Mouse (Mus musculus): ENCODE measurements around the gene Tmem151a. TPM values are rescaled to one million over a fixed set of nuclear protein-coding genes. Genes with fewer than 3 reads are reported as not detected.

Gene Tmem151a
- polyA plus RNA-seq, 1 experiment, result not detected

DNA sequence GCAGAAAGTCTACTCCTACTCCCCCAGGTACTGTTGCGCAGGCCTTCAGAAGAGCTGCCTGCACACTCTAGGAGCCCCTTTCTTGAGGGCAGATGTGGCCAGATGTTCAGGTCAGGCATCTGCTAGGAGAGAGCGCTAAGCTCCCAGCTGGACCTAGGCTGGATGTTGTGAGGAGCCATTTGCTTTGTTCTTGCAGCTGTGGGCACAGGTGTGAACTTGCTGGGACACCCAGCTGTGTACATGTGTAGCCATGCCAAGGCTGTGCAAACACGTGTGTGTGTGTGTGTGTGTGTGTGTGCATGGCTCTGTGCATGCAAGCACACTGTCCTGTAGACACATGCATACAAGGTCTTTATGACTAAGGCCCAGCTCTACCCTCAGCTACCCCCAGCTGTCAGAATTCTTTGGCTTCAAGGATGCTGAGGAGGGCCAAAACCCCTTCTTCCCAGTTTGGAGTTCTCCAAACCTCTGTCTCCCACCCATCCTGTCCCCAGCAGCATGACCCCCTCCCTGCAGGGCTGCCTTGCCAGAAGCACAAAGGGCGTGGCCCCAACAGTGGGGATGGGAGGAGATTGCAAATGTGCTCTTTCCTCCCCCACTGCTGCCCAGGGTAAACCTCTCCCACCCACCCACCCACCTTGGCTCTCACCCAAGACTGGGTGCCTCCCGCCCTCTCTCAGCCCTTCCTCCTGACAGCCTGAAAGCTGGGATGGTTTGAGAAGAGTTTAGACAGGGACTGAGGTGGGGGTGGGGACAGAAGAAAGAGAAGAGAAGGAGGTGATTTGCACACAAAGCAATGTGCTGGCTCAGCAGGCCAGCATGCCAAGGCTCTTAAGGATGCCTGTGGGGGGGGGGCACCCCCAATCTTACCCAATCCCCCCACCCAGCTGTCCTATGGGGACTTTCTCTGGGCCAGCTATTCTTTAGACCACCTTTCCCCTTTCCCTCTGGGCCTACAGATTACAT, 24.7 kb downstream of the Tmem151a start:
- Histone ChIP-seq H3K9me3 (ENCODE audit: control insufficient read depth, low read length) (no peaks in the 10 kb centered on the region), H3K36me3 (ENCODE audit: control insufficient read depth) (no peaks in the 10 kb centered on the region), H3K4me3 (replicated peaks) (no peak overlapping the region), H3K27me3 (ENCODE audit: control insufficient read depth) (no peaks in the 10 kb centered on the region; the same call in 1 of the 2 replicates), H3K4me1 (ENCODE audit: control insufficient read depth) (peaks cover 58% of the 10 kb centered on the region)
- no peak for TF ChIP-seq TAL1 (IDR thresholded peaks at IDR 0.05; ENCODE audit: low read length)
- TF ChIP-seq GATA1 (IDR thresholded peaks at IDR 0.05; ENCODE audit: low read length), result no peak

DNA sequence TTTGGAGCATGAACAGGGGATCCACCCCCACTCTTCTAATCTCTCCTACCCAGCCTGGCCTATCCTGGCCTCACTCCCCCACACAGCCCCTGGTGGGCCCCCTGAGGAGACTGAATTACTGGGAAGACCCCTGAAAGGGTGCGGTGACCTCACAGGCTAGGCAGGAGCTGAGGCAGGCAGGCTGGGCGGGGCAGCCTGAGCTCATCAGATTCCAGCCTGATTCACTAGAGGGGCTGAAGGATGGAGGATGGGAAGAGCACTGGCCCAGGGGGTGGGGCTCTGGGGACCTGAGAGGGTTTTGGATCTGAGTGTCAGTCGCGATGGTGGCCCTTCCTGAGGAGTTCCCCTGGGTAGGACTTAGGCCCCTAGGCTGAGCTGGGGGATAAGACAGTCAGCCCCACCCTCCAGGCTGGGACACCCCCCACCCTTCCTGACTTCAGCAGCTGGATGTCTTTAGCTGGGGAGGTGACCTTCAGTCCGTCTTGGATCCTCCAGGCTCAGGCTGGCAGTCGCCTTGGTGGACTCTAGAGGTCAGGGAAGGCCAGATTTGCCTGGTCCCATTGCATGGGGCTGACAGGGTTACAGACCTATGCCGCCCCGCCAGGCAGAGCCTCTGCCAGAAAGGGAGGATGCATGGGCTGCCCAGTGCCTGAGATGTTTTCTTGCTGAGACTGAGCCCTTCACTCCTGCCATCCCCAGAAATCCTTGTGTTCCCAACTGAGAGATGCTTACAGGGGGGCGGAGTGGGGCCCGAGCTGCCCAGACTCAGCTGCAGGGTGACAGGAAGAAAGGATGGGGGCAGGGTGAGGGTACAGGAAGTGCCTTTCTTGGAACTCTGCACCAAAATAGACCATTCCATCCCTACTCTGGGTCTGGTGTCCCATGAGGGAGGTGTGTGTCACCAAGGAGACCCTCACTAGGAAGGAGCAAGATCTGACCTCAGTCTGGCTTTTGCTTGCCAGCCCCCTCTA, 26.2 kb downstream of the Tmem151a start:
- Histone ChIP-seq H3K9me3 (ENCODE audit: control insufficient read depth, low read length) (no peaks in the 10 kb centered on the region), H3K4me3 (replicated peaks) (no peak overlapping the region), H3K27me3 (ENCODE audit: control insufficient read depth) (peaks cover 7% of the 10 kb centered on the region; the same call in 1 of the 2 replicates), H3K36me3 (ENCODE audit: control insufficient read depth) (no peaks in the 10 kb centered on the region), H3K4me1 (ENCODE audit: control insufficient read depth) (peaks cover 51% of the 10 kb centered on the region)
- TF ChIP-seq GATA1 (IDR thresholded peaks at IDR 0.05; ENCODE audit: low read length) (no peak), TAL1 (IDR thresholded peaks at IDR 0.05; ENCODE audit: low read length) (no peak)

DNA sequence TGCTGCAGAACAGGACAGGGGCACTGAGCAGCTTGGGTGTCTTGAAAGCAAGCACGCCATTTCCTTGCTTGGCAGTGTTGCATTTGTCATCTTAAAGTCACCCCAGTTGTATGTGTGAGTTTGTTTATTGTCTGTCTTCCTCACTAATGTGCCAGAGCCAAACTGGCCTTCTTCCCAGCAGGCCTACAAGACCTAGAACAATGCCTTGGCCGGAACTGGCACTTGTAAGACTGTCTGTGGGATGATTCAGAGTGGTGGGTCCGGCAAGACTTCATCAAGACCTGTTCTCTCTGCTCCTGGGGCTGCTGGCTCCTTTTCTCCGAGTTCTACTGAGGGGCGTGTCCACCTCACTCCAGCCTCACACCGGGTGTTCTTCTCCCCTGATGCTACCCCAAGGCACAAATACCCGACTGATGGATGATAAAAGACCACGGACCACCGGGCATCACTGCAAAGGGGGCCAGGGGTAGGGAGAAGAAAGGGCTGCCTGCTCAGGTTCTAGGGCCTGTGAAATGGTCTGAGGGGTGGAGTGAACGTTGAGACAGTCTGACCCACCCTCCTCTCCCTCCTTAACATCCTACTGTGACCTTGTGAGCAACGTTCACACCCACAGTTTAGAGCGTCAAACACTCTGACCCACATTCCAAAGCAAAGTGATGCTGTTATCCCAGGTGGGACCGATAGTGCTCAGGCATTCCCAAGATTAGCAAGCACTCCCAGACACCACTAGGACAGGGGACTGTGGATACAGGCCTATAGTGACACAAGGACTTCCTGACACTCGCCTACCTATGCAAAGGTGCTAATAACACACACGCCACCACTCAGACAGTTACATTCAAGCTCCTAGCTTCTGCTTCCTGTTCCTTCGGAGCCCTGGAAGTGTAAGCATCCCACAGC, 27.2 kb downstream of the Tmem151a start:
- TF ChIP-seq GATA1 (IDR thresholded peaks at IDR 0.05; ENCODE audit: low read length), result no peak
- no peak for TF ChIP-seq TAL1 (IDR thresholded peaks at IDR 0.05; ENCODE audit: low read length)
- Histone ChIP-seq H3K27me3 (ENCODE audit: control insufficient read depth) (peaks cover 16% of the 10 kb centered on the region), H3K4me3 (replicated peaks) (no peak overlapping the region), H3K4me1 (ENCODE audit: control insufficient read depth) (peaks cover 55% of the 10 kb centered on the region), H3K9me3 (ENCODE audit: control insufficient read depth, low read length) (no peaks in the 10 kb centered on the region), H3K36me3 (ENCODE audit: control insufficient read depth) (no peaks in the 10 kb centered on the region)

DNA sequence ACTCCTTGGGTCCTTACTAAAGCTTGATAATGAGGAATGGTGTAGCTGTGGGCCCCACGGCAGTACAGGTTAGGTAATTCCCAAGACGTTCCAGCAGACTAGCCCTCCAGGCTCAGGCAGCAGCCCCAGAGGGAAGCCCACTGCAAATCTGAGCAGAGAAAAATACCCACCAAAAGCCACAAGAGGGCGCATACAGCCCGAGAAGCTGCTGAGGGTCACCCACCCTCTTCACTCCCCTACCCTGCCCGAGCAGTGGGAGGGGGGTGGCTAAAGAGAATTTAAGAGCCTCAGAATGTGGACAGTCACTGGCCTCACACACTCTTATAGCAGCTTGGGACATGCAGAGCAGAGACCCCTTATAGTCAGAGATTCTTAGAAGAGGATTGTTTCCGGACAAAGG, 29.1 kb downstream of the Tmem151a start:
- TF ChIP-seq TAL1 (IDR thresholded peaks at IDR 0.05; ENCODE audit: low read length), result no peak
- no peak for TF ChIP-seq GATA1 (IDR thresholded peaks at IDR 0.05; ENCODE audit: low read length)
- H3K36me3 ChIP-seq (ENCODE audit: control insufficient read depth), result no peaks in the 10 kb centered on the region
- no peaks in the 10 kb centered on the region for H3K9me3 ChIP-seq (ENCODE audit: control insufficient read depth, low read length)
- H3K27me3 ChIP-seq (ENCODE audit: control insufficient read depth), result peaks cover 35% of the 10 kb centered on the region
- H3K4me3 ChIP-seq (replicated peaks), result no peak overlapping the region
- H3K4me1 ChIP-seq (ENCODE audit: control insufficient read depth), result peaks cover 49% of the 10 kb centered on the region

DNA sequence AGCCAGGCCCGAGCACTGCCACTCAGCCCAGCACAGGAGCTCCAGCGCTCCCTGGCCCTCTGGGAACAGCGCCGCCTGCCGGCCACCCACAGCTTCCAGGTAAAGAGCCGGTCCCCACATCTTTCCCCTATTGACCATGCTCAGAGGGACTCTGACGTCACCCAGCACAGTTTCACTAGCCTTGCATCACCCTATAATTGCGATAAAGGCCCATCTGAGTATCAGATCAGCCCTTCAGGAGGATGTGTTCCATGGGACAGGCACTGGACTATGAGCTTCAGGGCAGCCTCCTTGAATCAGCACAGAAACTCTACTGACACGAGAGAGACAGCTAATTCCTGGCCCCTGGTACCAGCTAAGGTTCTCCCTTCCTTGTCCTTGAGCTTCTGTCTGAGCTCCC, 31.4 kb downstream of the Tmem151a start:
- peaks cover 11% of the 10 kb centered on the region for H3K36me3 ChIP-seq (ENCODE audit: control insufficient read depth)
- no peak for TF ChIP-seq TAL1 (IDR thresholded peaks at IDR 0.05; ENCODE audit: low read length)
- TF ChIP-seq GATA1 (IDR thresholded peaks at IDR 0.05; ENCODE audit: low read length), result no peak
- no peak overlapping the region for H3K4me3 ChIP-seq (replicated peaks)
- no peaks in the 10 kb centered on the region for H3K9me3 ChIP-seq (ENCODE audit: control insufficient read depth, low read length)
- peaks cover 34% of the 10 kb centered on the region for H3K4me1 ChIP-seq (ENCODE audit: control insufficient read depth)
- peaks cover 47% of the 10 kb centered on the region for H3K27me3 ChIP-seq (ENCODE audit: control insufficient read depth)

DNA sequence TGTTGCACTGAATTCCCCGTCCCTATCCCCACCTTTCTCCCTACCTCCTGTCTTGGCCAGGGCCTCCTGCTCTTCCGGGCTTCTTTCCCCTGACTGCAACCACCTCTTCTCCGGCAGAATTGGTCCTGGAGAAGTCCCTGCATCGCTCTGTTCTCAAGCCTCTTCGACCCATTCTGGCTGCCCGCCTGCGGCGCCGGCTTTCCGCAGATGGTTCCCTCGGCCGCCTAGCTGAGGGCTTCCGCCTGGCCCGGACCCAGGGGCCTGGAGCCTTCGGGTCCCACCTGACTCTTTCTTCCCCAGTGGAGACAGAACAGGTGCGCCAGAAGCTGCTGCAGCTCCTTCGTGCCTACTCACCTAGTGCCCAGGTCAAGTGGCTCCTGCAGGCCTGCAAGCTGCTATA, 32.5 kb downstream of the Tmem151a start:
- no peak overlapping the region for H3K4me3 ChIP-seq (replicated peaks)
- peaks cover 23% of the 10 kb centered on the region for H3K4me1 ChIP-seq (ENCODE audit: control insufficient read depth)
- H3K36me3 ChIP-seq (ENCODE audit: control insufficient read depth), result peaks cover 21% of the 10 kb centered on the region
- no peaks in the 10 kb centered on the region for H3K9me3 ChIP-seq (ENCODE audit: control insufficient read depth, low read length)
- peaks cover 47% of the 10 kb centered on the region for H3K27me3 ChIP-seq (ENCODE audit: control insufficient read depth)
- TF ChIP-seq GATA1 (IDR thresholded peaks at IDR 0.05; ENCODE audit: low read length), result no peak
- TF ChIP-seq TAL1 (IDR thresholded peaks at IDR 0.05; ENCODE audit: low read length), result no peak

DNA sequence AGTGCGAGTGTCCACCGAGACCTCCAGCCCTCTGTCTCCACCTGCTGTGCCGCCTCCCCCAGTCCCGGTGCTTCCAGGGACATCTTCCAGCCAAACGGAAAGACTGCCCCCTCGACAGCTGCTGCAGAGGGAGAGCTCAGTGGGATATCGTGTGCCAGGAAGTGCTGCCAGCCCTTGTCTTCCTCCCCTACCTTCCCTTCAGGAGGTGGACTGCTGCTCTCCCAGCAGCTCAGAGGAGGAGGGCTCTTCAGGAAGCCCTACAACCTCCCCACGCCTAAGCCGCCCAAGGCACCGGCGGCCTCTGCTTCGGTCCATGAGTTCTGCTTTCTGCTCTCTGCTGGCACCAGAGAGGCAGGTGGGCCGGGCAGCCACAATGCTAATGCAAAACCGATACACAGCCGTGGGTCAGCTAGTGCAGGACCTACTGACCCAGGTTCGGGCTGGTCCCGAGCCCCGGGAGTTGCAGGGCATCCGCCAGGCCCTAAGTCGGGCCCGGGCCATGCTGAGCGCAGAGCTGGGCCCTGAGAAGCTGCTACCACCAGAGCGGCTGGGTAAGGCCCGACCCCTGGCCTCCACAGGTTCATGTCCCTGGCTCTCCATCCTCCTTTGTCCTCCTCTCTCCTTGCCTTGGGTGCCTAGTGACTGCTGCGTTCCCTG, 33.0 kb downstream of the Tmem151a start:
- no peak overlapping the region for H3K4me3 ChIP-seq (replicated peaks)
- peaks cover 47% of the 10 kb centered on the region for H3K27me3 ChIP-seq (ENCODE audit: control insufficient read depth)
- peaks cover 27% of the 10 kb centered on the region for H3K36me3 ChIP-seq (ENCODE audit: control insufficient read depth)
- TF ChIP-seq GATA1 (IDR thresholded peaks at IDR 0.05; ENCODE audit: low read length) (no peak), TAL1 (IDR thresholded peaks at IDR 0.05; ENCODE audit: low read length) (no peak)
- no peaks in the 10 kb centered on the region for H3K9me3 ChIP-seq (ENCODE audit: control insufficient read depth, low read length)
- H3K4me1 ChIP-seq (ENCODE audit: control insufficient read depth), result peaks cover 18% of the 10 kb centered on the region

DNA sequence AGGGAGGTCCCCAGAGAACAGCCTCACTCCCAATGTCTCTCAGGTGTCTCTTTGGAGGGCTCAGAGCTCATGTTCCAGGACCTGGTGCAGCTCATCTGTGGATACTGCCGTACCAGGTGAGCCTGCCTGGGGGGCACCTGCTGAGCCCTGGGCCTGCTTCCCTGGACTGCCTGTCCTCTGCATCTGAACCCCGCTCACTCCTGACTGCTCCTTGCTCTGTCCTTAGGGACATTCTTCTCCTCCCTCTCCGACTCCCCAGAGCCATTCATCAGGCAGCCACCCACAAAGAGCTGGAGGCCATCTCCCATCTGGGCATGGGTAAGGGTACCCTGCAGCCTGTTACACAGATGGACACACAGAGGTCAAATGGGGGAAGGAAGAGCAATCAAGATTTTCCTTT, 33.8 kb downstream of the Tmem151a start:
- Histone ChIP-seq H3K4me1 (ENCODE audit: control insufficient read depth) (peaks cover 14% of the 10 kb centered on the region), H3K9me3 (ENCODE audit: control insufficient read depth, low read length) (no peaks in the 10 kb centered on the region), H3K4me3 (replicated peaks) (no peak overlapping the region), H3K36me3 (ENCODE audit: control insufficient read depth) (peaks cover 35% of the 10 kb centered on the region), H3K27me3 (ENCODE audit: control insufficient read depth) (peaks cover 47% of the 10 kb centered on the region)
- TF ChIP-seq TAL1 (IDR thresholded peaks at IDR 0.05; ENCODE audit: low read length) (no peak), GATA1 (IDR thresholded peaks at IDR 0.05; ENCODE audit: low read length) (no peak)
